Mouse (Mus musculus): ENCODE data around the gene Rab1a. TPM values are rescaled to one million over a fixed set of nuclear protein-coding genes. Genes with fewer than 3 reads are reported as not detected.
A peak's percentile ranks its signal among the peaks of the same experiment; 100 is the strongest.
"Not testable (repeated sequence)": the region's sequence is repeated elsewhere in the genome, so short reads cannot be mapped to it uniquely, and the experiment has no call there.

Gene Rab1a
- 100 to 1,000 TPM; 127 to 143 TPM for total RNA-seq (2021)
- long read RNA-seq, experiment 1, transcript Rab1a-201 (6 exons, 2,827 nt): major isoform, 177 of 184 reads
- long read RNA-seq, experiment 1, partial matches to known transcripts: 5 of 184 reads
- long read RNA-seq, experiment 1, other reads (novel, unspliced or antisense): 2 of 184 reads
- long read RNA-seq, experiment 2, transcript Rab1a-201 (6 exons, 2,827 nt): major isoform, 153 of 167 reads
- long read RNA-seq, experiment 2, partial matches to known transcripts: 4 of 167 reads
- long read RNA-seq, experiment 2, other reads (novel, unspliced or antisense): 10 of 167 reads

DNA sequence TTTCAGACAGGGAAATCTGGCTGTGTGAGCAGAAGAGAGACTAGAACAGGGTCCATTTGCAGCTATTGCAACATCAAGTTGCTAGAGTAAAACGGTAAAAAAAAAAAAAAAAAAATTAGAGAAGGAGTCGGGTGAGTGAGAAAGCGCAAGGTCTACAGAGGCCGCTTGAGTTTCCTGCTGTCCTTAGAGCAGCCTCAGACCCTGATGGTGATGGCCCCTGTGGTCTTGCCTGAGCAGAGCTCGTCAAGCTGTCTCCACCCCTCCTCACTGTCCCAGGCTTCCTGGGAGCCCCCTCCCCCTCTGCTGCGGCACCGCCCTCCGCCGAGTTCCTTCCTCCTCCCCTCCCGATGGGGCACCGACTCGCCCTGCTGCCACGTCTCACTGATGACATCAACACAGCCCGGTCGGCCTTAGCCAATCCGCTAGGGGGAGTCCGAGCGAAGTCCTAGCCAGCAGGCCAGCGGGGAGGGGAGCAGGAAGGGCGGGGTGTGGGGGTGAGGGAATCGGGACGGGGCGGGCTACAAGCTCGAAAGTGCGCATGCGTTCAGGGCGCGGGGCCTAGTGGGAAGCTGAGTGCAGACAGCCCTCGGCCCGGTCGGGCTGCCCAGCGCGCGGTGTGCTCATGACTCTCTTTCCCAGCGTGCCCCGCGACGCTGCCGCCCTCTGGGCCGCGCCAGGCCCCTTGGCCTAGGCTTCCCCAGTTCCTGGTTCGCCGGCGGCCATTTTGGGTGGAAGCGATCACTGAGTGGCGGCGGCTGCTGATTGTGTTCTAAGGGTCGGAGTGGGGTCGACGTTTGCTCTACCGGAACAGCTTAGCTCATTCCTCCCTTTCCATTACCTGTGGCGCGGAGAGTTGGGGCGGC, at the start of gene Rab1a:
Rab1a (plus strand) TSS at position 720 of the 863 bp plus-strand sequence.
- peak; percentile 100 for DNase-seq (ENCODE audit: low spot score in 2 of 2)

GRCm38 (mm10) chr11:20152107-20152901, 48.9 kb upstream of the Rab1a start:
- DNase-seq (ENCODE audit: low spot score in 2 of 2): no peak

GRCm38 (mm10) chr11:20153542-20153941, 47.7 kb upstream of the Rab1a start:
- not testable (repeated sequence) for DNase-seq (ENCODE audit: low spot score in 2 of 2)

DNA sequence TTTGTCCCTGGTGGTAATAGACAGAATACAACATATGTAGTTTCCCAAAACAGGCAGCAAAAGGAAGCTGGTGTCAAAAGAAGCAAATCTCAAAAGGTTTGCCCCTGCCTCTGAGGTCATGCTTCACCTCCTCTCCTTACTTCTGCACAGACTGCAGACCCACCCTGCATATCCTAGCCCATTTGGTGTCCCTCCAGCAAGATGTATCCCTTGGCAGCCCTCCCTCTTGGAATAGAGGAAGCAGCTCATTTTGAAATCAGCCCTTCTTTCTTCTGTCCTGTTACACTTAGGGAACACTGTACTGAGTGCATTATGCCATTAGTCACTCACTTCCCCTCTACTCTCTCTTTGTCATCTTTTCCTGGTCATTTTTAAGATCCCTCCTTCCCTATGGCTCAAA, 42.4 kb upstream of the Rab1a start:
- no peak for DNase-seq (ENCODE audit: low spot score in 2 of 2)

GRCm38 (mm10) chr11:20164979-20165867, 36.0 kb upstream of the Rab1a start:
- DNase-seq (ENCODE audit: low spot score in 2 of 2): no peak

DNA sequence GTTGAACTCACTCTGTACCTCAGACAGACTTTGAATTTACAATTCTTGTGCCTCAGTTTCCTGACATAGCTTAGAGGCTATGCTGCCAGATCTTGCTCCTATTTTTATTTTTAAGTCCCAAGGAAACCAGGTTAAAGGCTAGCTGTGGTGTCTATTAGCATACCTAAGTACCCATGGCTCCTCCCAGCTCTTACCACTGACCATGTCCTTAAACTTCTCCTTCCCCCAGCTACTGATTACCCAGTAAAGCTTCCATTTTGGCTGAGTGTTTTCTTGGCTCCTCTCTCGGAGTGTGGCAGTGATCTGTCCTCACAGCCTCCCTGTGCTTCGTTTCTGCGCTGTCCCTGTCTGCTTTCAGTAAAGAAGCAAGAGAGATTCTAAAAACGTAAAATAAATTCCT, 35.2 kb upstream of the Rab1a start:
- DNase-seq (ENCODE audit: low spot score in 2 of 2): no peak

DNA sequence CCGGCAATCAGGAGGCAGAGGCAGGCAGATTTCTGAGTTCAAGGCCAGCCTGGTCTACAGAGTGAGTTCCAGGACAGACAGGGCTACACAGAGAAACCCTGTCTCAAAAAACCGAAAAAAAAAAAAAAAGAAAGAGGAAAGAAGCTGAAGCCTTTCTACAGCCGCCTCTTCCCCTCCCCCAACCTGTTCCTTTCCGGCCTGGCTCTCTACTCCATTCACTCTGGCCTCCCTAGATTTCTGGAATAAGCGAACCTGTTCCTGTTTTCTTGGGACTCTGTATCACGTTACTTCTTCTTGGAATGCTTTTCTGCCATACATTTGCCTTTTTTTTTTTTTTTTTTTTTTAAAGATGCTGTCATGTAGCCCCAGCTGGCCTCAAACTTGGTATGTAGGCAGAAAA, 34.8 kb upstream of the Rab1a start:
- DNase-seq (ENCODE audit: low spot score in 2 of 2): not testable (repeated sequence)

DNA sequence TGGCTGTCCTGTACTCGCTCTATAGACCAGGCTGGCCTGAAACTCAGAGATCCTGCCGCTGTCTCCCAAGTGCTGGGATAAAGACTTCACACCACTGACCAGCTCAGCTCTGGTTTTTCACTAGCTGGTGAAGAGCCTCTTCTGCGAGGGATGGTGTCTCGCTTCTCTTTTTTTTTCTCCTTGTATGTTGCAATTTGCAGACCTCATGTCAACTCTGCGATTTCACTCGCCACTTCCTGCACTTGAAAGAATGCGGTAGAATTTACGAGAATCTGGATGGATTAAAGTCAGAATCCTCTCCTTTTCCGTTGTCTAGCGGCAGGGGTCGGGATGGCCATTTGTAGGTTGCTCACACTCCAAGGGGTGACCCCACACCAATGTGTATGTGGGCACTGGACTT, 32.3 kb upstream of the Rab1a start:
- no peak for DNase-seq (ENCODE audit: low spot score in 2 of 2)

DNA sequence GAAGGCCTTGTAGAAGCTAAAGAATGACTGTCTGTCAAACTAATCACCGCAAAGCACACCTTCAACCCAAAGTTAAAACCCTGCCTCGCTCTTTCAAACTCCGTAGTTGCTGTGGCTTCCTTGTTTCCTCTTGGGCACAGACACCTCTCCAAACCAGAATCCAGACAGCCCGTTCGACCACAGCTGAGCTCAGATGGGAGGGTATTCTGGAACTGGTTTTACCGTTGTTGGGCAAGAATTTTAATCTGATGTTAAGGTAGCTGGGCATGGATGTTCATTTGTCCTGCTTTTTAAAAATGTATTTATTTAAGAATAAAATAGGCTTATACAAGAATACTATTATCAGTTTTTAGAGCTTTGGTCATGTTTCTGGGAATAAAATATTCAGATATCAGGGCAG, 14.0 kb upstream of the Rab1a start:
- no peak for DNase-seq (ENCODE audit: low spot score in 2 of 2)

GRCm38 (mm10) chr11:20193100-20193736, 8.0 kb upstream of the Rab1a start:
- DNase-seq (ENCODE audit: low spot score in 2 of 2): no peak

DNA sequence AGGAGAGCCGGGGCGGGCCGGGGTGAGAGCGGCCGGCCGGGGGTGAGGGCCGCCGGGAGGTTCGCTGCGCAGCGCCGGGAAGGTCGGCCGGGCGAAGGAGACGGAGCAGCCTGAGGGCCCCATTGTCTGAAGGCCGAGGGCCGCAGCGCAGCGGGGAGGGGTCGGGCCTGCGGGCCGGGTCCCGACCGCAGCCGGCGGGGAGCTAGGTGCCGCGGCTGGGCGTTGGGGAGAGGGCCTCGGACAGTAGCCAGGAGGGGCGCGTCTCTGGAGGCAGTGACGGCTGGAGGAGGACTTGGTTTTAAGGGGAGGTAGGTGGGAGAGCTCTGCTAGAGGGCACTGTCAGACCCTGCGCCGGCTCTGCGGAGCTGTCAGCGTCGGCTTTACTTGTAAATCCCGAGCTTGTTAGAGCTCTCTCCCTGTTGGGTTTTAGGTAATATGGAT, 449 bp downstream of the Rab1a start:
- peak; percentile 53 to 68 for DNase-seq (ENCODE audit: low spot score in 2 of 2)

DNA sequence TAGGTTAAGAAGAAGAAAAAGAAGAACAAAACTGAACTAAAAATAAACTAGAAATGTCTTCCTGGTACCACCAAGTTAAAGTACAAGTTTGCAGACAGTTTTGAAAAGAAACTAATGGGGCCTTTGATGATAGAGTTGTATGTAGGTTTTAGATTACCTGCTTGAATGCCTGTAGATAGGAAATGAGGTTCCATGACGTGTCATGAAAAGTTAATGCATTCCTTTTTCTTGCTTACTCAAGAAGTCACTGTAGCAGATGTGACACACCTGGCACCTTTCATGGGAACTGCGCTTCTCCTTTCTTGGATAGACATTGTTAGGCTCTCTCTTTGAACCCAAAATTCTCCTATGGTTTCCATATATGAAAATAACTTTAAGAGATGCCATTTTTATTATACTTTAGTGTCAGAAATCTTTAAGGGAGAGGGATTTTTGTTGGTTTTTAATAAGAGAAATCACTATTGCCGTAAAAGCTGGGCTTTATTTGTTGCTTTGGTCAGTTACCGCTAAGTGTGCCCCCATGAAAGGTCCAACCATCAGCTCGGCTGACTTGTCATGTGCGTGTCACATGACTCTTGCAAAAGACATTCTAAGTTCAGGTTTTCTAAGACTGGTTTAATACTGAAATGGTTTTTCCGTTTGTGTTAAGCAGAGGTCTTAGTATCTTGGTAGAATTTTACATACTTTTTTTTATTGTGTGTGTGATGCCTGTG, 1.2 kb downstream of the Rab1a start:
- DNase-seq (ENCODE audit: low spot score in 2 of 2): no peak

GRCm38 (mm10) chr11:20204321-20204720, 3.1 kb downstream of the Rab1a start:
- no peak for DNase-seq (ENCODE audit: low spot score in 2 of 2)

- DNase-seq (ENCODE audit: low spot score in 2 of 2): no peak
Observed at GRCm38 (mm10) chr11:20204870-20205446, 3.7 kb downstream of the Rab1a start.

- DNase-seq (ENCODE audit: low spot score in 2 of 2): no peak
Observed at GRCm38 (mm10) chr11:20205538-20205937, 4.3 kb downstream of the Rab1a start.

DNA sequence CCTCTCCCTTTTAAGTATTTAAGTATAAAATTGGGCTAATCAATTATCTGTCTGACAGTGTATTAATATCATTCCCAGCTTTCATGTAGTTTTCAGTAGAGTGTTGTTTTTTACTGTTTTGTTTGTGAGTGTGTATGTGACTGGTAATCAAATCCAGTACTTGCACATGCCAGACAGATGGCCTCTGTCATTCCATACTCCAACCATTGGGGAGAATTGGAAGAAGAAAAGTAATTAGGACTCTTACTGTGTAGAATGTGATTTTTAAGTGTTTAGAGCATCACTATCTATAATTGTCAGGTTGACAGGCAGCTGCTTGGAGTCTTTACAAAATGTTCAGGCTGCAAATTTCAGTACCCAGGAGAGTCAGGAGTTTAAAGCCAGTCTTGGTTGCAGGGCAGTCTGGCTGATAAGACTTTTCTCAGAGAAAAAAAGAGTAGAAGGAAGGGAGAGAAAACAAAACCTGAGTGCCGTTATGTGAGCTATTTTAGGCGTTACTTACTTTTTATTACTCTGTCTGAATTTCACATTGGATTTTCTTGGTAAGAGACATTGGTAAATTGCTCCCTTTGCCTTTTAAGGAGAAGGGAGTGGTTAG, 5.5 kb downstream of the Rab1a start:
- no peak for DNase-seq (ENCODE audit: low spot score in 2 of 2)

DNA sequence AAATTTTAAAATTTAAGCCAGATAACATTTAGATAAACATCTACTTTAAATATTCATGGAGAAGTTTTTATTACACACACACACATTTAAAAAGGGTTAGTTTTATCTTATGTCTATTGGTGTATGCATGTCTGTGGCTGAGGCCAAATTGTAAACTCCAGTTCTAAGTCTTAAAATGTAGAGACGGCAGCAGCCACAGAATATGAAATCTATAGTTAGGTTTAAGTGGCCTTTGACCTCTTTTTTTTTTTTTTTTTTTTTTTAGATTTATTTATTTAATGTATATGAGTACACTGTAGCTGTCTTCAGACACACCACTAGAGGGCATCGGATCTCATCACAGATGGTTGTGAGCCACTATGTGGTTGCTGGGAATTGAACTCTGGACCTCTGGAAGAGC, 6.4 kb downstream of the Rab1a start:
- DNase-seq (ENCODE audit: low spot score in 2 of 2): no peak

DNA sequence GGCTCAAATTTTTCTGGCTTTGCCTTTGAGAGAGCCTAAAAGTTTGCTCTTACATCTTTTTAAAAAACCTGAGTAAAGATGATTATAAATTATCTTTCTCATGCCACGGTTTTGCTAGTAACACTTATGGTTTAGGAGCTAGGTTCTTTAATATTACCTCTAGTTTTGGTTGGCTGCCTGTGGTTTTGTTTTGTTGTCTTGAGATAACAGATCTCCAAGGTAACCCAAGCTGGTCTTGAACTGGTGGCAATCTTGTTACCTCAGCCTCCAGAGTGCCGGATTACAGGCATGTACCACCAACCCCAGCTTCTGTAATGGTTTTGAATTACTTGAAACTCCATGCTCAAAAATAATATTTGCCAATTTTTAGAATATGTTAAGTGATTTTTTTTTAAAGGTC, 10.6 kb downstream of the Rab1a start:
- no peak for DNase-seq (ENCODE audit: low spot score in 2 of 2)

- DNase-seq (ENCODE audit: low spot score in 2 of 2): no peak
Observed at GRCm38 (mm10) chr11:20214779-20215178, 13.5 kb downstream of the Rab1a start.

All from gastrocnemius, postnatal 4 days (tissue).